Mouse (Mus musculus) WW6 (cell line): Measurements from ENCODE around the gene Sh3kbp1.

Source experiments
- DNase-seq: peaks from one replicate; pipeline ENCODE4 v3.0.0-alpha.2; 2013; ENCODE audit warnings: low read depth, low spot score

Gene Sh3kbp1

DNA sequence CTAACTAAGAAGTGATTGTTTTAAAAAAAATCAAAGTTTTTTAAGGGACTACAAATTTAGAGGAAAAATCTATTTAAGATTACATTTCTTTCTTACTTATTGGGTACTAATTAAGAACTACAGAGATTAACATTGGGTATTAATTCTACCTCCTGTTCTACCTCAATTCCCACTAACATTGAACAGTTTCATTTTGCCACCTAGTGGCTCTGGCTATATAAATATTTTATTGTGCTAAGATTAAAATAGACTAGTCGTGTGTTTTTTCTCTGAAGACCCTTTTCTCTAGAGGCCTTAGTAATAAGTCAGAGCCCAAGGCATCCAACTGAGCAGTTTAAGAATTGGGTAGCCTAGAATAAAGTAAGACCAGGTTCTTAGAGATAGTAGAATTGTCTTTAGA, 288.1 kb downstream of the Sh3kbp1 start:
- no peak for DNase-seq

DNA sequence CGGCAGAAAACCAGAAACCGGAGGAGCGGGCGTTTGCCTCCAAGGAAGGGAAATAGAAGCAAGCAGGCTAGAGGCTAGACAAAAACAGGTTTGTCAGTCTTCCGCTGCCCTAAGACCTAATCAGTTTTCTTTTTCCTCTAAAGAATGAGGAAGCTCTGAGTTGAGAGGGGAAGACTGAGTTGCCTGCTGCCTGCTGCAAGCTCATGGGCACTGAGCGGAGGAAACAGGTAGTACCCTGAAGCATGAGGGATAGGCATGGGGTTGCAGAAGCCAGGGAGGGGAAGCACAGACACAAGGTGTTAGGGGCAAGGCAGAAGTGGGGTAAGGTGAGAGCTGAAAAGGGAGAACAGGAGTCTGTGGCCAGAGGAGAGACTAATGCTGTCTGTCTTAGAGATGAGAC, 297.7 kb downstream of the Sh3kbp1 start:
- no peak for DNase-seq

DNA sequence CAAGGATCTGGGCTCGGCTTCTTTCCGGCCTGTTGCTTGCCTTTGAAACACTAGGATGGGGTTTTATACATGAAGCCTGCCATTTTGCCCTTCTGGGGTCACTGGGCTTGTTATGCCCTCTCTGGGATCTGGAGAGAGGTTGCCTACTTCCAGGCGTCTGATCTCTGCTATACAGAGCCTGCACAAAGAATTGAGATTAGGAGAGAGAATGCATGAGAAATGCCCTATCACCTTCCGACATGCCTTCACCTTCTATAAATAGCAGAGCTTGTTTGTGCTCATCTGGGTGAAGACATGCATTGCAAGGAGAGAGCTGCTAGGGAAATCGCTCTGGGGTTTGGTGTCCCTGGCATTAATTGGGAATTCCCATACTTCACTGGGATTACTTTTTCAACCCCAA, 301.1 kb downstream of the Sh3kbp1 start:
- DNase-seq = no peak

DNA sequence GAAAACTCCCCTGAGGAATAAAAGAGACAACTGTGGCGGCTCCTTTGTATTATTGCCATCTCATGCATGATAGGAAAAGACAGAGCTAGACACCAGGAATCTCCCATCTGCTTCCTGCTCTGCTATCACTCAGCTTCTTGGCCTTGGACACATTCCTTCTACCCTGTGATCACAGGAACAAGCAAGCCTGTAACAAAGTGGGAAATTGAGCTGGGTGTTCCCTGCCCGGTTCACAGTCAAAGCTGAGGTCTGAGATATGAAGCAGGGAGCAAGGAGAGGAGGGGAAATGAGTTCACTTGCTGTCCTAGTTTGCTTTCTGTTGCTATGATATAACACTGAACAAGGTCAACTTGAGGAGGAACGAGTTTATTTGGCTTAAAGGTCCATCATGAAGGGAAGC, 301.8 kb downstream of the Sh3kbp1 start:
- no peak for DNase-seq

DNA sequence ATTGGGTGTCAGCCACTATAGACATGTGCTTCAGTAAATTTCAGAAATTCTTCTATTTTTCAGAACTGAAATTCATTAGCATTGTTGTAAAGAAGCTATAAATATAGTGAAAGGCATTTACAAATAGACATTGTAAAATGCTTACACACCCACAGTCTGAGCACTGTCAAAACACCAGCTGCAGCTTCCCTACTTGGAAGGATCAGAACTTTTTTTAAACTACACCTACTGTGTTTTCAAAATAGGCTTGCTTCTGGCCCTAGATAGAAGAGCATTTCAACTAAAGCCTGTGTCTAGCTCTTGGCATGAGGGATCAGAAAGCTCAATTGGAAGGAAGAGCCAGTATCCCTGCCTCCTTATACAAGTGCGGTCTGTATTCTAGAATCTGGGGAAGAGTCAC, 305.0 kb downstream of the Sh3kbp1 start:
- no peak for DNase-seq

DNA sequence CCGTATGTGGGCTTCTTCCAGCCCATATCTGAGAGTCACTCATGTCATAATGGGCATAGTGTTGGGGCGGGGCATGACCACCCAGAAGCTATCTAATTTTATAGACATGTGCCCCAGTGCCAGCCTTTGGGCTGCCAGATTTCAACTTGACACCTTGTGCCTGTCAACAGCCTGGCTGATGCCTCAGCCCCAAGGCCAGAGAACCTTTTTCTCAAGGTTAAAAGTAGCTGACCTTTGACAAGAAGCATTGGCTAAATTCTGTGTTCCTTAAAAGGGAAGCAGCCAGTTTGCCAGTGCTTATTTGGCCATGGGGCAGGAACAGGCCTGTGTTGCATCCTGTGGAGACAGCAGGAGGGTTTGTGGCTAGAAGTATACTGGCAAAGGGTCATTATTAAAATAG, 315.5 kb downstream of the Sh3kbp1 start:
- no peak for DNase-seq

DNA sequence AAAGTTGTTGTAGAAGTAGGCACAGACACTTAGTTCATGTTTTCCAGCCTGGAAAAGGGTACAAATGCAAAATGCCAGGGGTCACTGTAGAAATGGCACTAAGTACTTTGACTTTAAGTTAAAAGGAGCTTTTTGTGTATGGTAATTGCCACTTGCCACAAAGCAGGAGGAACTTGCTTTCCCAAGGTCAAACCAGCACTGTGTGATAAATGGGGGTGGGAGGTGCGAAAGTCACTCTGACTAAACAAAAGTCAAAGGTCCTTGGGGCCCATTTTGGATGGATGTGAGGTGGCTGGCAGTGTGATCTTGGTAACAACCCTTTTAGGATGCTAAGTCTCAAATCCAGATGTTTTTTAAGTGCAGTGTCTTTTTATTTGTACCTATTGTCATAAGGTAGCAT, 316.5 kb downstream of the Sh3kbp1 start:
- DNase-seq = no peak

DNA sequence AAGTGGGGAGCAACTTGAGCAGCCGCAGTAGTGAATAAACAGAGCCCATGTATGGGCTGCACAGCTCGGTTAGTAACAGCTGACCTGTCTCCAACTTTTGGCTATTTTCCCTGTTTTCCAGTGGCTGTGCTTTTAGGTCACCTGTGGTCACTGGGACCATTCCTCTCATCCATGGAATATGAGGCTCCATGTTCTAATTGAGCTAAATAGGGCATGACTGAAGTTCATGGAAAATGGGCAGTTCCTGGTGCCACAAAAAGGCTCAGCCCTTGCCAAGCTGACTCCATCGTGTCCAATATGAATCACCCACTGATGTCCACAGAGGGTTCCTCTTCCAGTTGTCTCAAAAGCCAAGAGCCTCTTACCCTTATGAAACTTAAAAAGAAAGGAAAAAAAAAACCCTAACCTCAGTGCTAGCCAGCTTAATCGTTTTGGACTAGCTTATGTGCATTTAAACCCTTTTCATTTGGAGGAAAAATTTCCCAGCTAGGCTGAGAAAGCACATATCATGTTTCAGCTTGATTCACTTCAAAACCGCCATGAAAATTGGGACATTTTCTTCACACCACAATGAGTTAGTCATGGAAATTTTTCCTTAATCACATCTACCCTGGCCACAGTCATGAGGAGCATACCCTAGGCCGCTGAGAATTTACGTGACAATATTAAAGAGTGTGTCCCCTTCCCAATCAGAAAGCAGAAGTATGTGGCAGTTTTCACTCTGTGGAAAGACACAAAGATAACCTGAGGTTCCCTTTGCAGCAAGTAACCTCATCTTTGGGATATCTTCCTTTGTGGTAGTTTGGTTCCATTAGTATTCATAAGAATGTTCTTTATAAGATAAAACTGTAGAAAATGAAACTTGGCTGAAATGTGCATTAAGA, 326.7 kb downstream of the Sh3kbp1 start:
- no peak for DNase-seq

DNA sequence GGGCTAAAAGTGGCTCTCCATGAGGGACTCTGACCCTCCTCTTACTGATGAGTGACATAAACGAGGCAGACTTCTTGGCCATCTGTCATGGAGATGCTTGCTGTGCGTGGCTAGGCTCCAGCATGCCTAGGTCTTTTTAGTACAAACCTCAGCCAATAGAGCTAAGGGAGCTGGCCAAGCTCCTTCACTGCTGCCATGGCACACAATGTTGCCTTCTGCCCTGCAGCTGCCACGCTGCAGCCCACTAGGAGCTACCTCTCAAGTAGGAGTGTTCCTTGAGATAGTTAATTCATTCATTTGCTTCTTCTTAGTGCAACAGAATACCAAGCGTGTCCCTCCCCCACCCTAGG, 327.3 kb downstream of the Sh3kbp1 start:
- no peak for DNase-seq

DNA sequence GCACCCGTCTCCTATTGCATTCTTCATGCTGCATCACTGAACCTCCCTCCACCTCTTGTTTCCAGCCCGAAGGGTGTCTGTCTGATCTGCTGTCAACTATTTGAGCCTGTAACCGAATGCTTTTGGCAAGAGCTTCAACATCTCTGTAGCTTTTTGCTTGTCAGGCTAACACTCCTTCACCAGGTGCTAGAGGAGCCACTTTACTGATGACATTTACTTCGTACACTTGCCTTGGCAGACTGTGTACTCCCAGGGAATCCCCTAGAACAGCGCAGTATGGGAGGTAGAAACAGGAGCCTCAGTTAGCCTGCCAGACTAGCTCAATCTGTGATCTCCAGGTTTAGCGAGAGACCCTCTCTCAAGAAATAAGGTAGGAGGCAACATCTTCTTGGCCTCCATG, 328.4 kb downstream of the Sh3kbp1 start:
- DNase-seq = no peak

DNA sequence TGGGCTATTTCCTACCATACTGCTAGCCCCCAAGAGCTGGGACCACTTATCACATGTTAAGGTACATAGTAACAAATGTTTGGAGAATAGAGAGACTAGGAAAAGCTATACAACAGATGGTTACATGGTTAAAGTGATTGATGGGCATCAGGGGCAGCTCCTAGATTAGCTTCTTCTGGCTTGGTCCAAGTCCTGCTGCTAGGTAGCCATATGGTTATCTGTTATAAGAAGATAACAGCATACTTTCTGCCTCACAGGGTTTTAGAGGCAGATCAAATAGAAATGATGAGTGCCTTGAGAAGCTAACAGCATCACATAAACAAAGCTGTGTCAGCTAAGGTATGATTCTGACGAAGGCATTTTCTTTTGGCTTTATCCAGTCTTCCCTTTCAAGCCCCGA, 334.3 kb downstream of the Sh3kbp1 start:
- DNase-seq = no peak

DNA sequence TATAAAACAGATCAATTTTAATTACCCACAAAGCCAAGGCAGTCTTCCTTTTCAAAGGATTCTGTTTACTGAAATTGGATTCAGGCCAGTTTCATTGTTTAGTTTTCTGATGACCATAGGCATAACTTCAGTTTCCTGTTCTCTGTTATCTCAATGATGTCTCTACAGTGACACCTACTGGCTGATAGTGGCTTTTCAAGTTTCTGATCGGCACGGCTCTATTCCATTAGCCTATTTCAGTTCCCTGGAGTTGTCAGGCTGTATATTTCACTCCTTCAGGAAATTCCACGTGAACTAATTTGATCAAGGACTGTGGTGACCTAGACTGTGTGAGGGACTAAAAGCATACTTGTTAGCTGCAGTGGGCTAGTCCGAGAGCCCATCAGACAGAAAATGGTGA, 336.2 kb downstream of the Sh3kbp1 start:
- DNase-seq = no peak

DNA sequence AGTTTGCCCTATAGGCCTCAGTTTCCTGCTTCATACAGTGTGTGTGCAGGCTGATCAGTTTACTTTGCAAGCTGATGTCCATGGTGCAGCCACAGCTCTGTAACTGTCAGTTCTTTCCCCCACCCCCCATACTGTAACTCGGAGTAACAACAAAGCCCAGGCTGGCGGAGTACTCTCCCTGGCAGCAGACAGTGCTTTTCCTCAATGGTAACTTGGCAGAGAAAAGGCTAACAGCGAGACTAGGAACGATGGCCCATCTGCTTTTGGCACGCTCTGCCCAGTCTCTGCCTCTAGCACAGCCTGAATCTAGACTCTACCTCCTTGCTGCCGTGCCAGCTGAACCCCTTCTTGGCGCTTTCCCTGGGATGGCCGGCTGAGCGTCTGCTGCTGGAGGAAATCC, 336.9 kb downstream of the Sh3kbp1 start:
- DNase-seq = no peak

DNA sequence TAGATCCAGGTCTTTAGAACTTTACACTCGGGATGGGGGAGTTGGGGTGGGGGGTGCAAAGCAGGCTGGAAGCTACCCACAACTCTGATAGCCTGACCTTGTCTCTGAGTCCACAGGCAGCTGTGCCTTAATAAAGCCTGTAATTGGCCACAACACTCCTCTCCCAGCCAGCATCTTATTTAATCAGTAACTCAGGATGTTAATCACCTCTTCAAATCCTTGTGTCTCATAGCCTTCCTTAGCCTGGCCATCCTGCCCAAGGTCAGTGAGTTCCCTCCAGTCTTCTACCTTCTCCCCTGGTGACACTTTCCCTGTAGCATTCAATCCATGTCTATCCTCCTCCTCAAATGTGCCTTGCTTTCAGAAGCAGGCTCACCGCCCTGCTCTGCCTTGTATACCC, 342.0 kb downstream of the Sh3kbp1 start:
- no peak for DNase-seq

DNA sequence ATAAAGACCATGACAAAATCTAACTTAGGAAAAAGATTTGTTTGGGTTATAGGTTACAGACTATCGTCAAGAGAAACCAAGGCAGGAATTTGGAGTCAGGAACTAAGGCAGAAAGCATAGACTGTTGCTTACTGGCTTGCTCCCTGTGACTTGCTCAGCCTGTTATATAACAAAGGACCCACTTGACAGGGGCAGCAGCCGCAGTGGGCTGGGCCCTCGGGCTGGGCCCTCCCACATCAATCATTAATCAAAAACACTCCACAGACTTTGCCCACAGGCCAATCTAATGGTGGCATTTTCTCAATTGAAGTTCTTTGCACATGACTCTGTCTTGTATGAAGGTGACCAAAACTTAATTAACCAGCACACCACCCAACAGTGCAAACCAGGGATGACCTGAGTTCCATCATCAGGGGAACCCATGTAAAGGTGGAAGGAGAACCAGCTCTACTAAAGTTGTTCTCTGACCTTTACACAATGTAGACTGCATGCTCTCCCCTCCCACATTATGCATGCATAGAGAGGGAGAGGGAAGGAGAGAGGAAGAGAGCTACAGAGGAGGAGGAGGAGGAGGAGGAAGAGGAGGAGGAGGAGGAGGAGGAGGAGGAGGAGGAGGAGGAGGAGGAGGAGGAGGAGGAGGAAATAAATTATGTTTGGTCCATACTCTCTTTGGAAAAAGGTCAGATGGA, 344.2 kb downstream of the Sh3kbp1 start:
- DNase-seq = no peak

DNA sequence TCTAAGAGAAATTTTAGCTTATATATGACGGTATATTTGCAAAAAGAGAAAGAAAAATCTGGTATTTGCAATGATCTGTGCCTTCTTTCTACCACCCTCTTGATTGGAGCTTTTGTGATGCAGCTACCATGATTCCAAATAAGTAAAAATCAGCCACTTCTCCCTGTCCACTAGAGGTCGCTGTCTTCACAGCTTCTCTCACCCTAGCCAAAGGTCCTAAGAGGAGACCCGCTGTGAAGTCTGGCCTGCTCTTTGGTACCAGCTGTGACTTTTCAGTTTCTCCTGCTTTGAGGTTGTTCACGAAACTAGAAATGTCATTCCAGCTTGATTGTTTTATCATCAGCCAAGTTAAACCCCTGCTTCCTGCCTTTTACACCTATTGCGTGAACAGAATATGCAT, 346.7 kb downstream of the Sh3kbp1 start:
- DNase-seq = no peak

DNA sequence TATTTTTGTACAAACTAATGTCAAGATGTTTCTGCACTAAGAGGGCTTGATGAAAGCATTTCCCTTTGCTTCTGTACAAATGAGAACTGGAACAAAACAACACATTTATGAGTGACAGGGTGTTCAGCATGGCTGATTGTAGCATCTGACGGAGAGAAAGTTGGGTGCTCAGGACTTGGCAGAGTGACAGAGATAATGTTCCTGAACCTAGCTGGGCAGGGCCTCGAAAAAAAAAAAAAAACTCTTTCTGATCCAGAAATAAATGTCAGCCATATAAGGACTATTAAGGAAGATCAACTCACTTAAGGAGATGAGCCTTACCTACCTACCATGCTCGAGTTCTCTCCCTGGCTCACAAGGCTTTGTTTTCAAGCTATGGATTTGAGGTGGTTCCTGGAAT, 349.2 kb downstream of the Sh3kbp1 start:
- no peak for DNase-seq

DNA sequence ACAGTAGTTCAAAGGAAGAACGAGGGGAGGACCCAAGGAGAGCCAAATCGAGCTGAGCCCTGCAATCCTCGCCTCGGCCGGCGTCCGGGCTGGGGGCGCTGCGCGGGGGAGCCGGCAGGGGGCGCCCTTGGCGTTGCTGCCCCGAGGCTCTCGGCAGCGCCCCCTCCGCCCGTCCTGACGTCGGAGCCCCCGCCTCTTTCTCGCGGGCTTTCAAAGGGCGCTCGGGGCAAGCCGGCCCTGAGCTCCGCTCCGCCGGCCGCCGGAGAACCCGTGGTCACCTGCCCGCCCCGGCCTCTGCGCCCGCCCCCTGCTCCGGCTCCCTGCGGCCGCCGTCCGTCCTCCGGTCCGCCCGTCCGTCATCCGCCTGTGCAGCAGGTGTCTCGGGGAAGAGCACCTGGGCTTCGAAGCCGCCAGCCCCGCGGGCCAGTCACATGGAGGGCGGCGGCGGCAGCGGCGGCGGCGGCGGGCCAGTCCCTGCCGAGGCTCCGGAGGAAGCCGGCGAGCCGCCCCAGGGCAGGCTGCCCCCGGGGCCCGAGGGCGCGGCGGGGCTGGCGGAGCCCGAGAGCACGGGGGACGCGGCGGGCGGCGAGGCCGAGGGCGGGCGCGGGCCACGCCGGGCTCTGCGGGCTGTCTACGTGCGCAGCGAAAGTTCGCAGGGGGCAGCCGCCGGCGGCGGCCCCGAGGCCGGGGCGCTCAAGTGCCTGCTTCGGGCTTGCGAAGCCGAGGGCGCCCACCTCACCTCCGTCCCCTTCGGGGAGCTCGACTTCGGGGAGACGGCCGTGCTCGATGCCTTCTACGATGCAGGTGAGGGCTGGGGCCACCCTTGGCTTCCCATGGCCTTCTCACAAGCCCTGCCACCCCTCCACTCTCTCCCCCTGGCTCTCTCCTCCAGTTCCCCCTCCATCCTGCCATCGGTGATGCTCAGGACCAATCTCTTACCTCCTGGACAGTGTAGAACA, 361.2 kb downstream of the Sh3kbp1 start, which contains the start of gene Map3k15:
Gene Map3k15, plus strand, starts transcription at position 432 of the 959 bp plus-strand sequence.
- DNase-seq = no peak

DNA sequence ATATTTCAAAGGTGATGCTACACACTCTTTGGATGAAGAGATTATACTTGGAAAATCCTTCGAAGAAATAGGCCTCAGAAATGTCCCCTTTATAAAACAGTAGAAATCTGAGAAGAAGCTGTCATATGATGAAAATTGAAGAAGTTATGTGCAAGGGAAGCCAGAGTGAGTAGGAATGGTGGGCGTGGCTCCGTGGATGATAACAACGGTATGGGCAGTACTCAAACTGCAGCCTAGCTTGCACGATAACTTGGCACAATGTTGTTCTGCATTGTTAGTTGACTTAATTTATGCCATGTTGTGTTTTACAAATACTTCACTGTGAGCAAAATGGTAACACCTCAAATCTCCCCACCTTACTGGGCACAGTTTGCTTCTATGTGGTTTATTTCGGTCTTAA, 368.7 kb downstream of the Sh3kbp1 start:
- DNase-seq = no peak
